Mouse (Mus musculus): ENCODE measurements around the gene Fam19a5.

- TF ChIP-seq CTCF (IDR thresholded peaks at IDR 0.05) (no peak), EP300 (IDR thresholded peaks at IDR 0.05) (no peak)
Observed at GRCm38 (mm10) chr15:87649651-87650050, 105.6 kb downstream of the Fam19a5 start.

Data from lung, postnatal 0 days (tissue).